Mouse (Mus musculus) embryonic facial prominence, embryonic 12.5 days (tissue): Measurements from ENCODE around the gene Alpi. TPM values are rescaled to one million over a fixed set of nuclear protein-coding genes. Genes with fewer than 3 reads are reported as not detected.

Experiments used
- ATAC-seq: fragments of 200-750 bp; cut with Nextera tagmentation; 2 replicates; pipeline ENCODE4 v1.8.0; 2017; ENCODE audit not compliant: insufficient number of reproducible peaks, insufficient read depth, low FRiP score, low TSS enrichment
- H3K27ac ChIP-seq: fragments of 300-500 bp; sonication (generic); 2 replicates; pipeline ENCODE4 v1.5.1; 2016; ENCODE audit warnings: mild to moderate bottlenecking
- H3K27me3 ChIP-seq: fragments of 300-500 bp; sonication (generic); 2 replicates; pipeline ENCODE4 v1.6.1; 2016; ENCODE audit warnings: mild to moderate bottlenecking, moderate library complexity
- H3K36me3 ChIP-seq: fragments of 300-500 bp; sonication (generic); 2 replicates; pipeline ENCODE4 v1.6.1; 2016; ENCODE audit warnings: mild to moderate bottlenecking
- H3K4me1 ChIP-seq: fragments of 300-500 bp; sonication (generic); 2 replicates; pipeline ENCODE4 v1.6.1; 2016
- H3K4me2 ChIP-seq: fragments of 300-500 bp; sonication (generic); replicated peaks from 2 replicates; pipeline ENCODE4 v1.6.1; 2016; ENCODE audit warnings: mild to moderate bottlenecking, moderate library complexity
- H3K4me3 ChIP-seq: fragments of 300-500 bp; sonication (generic); 2 replicates; pipeline ENCODE4 v1.5.1; 2016; ENCODE audit warnings: mild to moderate bottlenecking
- H3K9ac ChIP-seq: fragments of 300-500 bp; sonication (generic); 2 replicates; pipeline ENCODE4 v1.6.1; 2016; ENCODE audit warnings: mild to moderate bottlenecking, moderate library complexity
- H3K9me3 ChIP-seq: fragments of 300-500 bp; sonication (generic); 2 replicates; pipeline ENCODE4 v1.6.1; 2016; ENCODE audit warnings: mild to moderate bottlenecking, moderate library complexity
- WGBS: fragments of 180-500 bp; shearing (Covaris S2); methylation state at CpG from one replicate; pipeline ENCODE4 v1.1.7; 2016; 5-methylcytosine and 5-hydroxymethylcytosine counted together
- polyA plus RNA-seq: library from polyadenylated mRNA; unstranded; fragments of >200 nt; fragmentation: Nextera tagmentation; extraction: Ambion mirVana; gene quantifications from 2 replicates; pipeline ENCODE4 v1.2.1, GENCODE M21; 2016

Gene Alpi
- polyA plus RNA-seq, 1 experiment from 2014 or later = not detected

DNA sequence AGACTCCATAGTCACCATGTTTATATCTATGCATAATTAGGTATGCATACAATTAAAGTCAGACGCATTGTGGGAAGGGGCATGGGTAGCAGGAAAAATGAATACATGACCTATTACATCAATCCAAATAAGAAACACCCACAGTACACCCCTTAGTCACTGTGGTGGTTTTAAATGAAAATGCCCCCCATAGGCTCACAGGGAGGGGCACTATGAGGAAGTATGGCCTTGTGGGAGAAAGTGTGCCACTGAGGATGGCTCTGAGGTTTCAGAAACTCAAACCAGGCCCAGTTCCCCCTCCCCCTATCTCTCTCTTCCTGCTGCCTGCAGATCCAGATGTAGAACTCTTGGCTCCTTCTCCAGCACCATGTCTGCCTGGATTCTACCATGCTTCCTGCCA, 2.5 kb upstream of the Alpi start:
- no peak overlapping the region for H3K9ac ChIP-seq
- no peak overlapping the region for H3K4me2 ChIP-seq
- H3K4me3 ChIP-seq = no peak overlapping the region
- ATAC-seq = no peak
- no peak overlapping the region for H3K27ac ChIP-seq
- H3K27me3 ChIP-seq = peaks cover 5% of the 10 kb centered on the region; the same call in 1 of the 2 replicates
- H3K9me3 ChIP-seq = no peaks in the 10 kb centered on the region
- H3K4me1 ChIP-seq = no peaks in the 10 kb centered on the region
- WGBS = 75% methylated on average over 1 of the region's 1 CpGs
- no peaks in the 10 kb centered on the region for H3K36me3 ChIP-seq

DNA sequence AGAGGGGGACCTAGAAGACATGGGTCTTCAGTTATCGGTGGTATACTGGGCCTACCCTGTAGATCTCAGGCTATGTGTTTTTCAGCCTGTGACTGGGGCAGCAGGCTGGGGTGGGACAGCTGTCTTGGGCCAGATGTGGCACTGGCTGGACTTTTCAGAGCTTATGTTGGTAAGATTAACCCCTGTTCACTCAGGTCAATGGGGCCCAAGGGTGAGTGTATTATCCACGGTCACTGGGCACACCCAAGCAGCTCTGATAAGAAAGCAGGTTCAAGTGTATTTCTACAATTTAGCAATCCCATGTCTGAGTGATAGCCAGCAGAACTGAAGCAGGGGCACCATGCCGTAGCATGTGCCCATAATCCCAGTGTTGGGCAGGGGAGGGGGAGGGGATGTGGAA, 708 bp upstream of the Alpi start:
- Histone ChIP-seq H3K27me3 (peaks cover 13% of the 10 kb centered on the region; the same call in 1 of the 2 replicates), H3K27ac (no peak overlapping the region), H3K36me3 (no peaks in the 10 kb centered on the region), H3K9ac (no peak overlapping the region), H3K4me3 (no peak overlapping the region), H3K4me1 (peaks cover 2% of the 10 kb centered on the region; the same call in 1 of the 2 replicates), H3K9me3 (no peaks in the 10 kb centered on the region), H3K4me2 (no peak overlapping the region)
- no peak for ATAC-seq
- WGBS = 85% methylated on average over 3 of the region's 3 CpGs

DNA sequence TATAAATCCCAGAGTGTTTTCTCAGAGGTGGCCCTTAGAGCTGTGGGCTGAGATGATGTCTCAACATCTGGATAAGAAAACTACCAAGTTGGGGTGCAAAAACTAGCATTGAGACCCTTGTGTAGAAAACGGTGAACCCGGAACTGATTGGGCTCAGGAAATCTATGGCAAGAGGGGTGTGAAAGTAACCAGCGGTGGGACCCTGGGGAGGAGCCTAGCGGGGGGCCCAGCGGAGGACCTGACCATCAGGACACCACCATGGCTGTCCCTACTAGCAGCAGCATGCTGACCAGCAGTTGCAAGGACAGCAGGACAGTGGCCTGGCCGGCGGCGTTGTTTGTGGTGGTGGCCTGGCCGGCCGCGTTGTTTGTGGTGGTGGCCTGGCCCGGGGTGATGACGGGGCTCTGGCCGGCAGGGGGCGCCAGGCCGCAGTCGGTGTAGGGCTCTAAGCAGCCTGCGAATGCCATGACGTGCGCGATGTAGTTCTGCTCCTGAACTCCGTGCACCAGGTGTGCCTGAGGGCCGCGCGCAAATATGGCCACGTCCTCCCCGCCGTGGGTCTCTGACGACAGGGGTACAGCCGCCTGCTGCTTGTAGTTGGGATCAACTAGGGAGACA, 2.9 kb downstream of the Alpi start:
- Histone ChIP-seq H3K4me1 (peaks cover 2% of the 10 kb centered on the region; the same call in 1 of the 2 replicates), H3K27me3 (peaks cover 16% of the 10 kb centered on the region; the same call in 1 of the 2 replicates), H3K4me3 (no peak overlapping the region), H3K9me3 (no peaks in the 10 kb centered on the region), H3K4me2 (peak overlapping the region; percentile 37), H3K36me3 (no peaks in the 10 kb centered on the region), H3K9ac (no peak overlapping the region), H3K27ac (no peak overlapping the region)
- WGBS = 10% methylated on average over 30 of the region's 30 CpGs
- ATAC-seq = 0 out of 2 replicates have a peak, but pooled peaks have one; percentile 42

DNA sequence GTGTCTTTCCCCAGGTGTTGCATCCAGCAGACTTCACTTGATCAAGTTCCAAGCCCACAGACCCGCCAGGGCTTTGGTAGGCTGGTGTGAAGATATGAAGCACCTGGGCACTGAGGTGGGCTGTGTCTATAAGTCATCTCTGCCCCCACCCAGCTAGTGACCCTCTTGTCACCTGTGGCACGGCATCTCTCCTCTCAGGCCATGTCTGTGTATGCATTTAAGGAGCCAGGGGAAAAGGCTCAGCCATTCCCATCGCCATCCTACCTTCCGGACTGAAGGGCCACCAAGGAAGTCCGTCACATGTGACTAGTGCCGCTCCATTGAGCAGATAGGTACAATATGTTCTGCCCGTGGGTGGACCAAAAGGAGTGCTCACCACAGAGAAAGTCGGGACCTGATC, 5.8 kb downstream of the Alpi start:
- WGBS = 78% methylated on average over 8 of the region's 8 CpGs
- no peaks in the 10 kb centered on the region for H3K9me3 ChIP-seq
- H3K4me3 ChIP-seq = no peak overlapping the region
- no peak overlapping the region for H3K4me2 ChIP-seq
- peaks cover 16% of the 10 kb centered on the region; the same call in 1 of the 2 replicates for H3K27me3 ChIP-seq
- H3K4me1 ChIP-seq = peaks cover 2% of the 10 kb centered on the region; the same call in 1 of the 2 replicates
- H3K27ac ChIP-seq = no peak overlapping the region
- no peaks in the 10 kb centered on the region for H3K36me3 ChIP-seq
- ATAC-seq = no peak
- H3K9ac ChIP-seq = no peak overlapping the region

DNA sequence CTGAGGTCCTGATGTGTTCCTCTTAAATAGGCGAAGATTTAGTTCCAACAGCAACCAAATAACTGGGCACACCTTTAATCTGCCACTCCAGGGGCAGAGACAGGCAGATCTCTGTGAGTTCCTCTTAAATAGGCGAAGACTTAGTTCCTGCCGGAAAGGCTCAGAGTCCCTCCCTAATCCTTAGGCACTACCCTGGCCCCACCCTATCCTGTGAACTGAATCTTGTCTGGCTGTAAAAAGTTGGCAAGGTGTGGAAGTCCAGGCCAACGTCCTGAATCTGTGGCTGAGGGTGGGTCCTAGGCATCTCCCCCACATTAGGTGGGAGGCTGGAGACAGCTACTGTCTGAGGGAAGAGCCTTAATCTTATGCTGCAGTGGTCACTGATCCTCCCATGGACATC, 11.6 kb downstream of the Alpi start, which contains the start of gene Alppl2:
TSS of gene Alppl2 (minus strand) at position 101 of the 400 bp plus-strand sequence.
- no peak within 1 kb of the TSS for H3K27ac ChIP-seq
- no peak within 1 kb of the TSS for H3K4me2 ChIP-seq
- no peaks in the 10 kb centered on the region for H3K9me3 ChIP-seq
- 79% methylated on average over 4 of the region's 4 CpGs for WGBS
- no peaks in the 10 kb centered on the region for H3K4me1 ChIP-seq
- H3K27me3 ChIP-seq = no peaks in the 10 kb centered on the region
- H3K36me3 ChIP-seq = no peaks in the 10 kb centered on the region
- ATAC-seq = no peak
- no peak within 1 kb of the TSS for H3K4me3 ChIP-seq
- no peak within 1 kb of the TSS for H3K9ac ChIP-seq

DNA sequence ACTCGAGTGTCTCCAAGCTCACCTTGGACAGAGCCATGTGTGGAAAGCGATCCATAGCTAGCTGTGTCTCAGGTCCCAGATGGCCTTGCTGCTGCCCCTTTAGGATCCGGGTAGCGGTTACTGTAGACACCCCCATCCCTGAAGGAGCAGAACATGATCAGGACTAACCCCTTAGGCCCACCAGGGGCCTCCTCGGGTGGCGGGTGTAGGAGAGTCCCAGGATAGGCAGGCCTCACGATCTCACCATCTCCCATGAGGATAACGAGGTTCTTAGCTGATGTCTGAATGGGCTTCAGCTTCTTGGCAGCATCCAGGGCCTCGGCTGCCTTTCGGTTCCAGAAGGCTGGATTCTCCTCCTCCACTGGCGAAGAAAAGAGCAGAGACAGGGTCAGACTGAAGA, 12.2 kb downstream of the Alpi start:
- WGBS = 92% methylated on average over 11 of the region's 11 CpGs
- H3K9ac ChIP-seq = no peak overlapping the region
- H3K4me2 ChIP-seq = no peak overlapping the region
- no peaks in the 10 kb centered on the region for H3K9me3 ChIP-seq
- no peak for ATAC-seq
- no peaks in the 10 kb centered on the region for H3K36me3 ChIP-seq
- H3K27ac ChIP-seq = no peak overlapping the region
- H3K4me3 ChIP-seq = no peak overlapping the region
- H3K4me1 ChIP-seq = no peaks in the 10 kb centered on the region
- no peaks in the 10 kb centered on the region for H3K27me3 ChIP-seq

DNA sequence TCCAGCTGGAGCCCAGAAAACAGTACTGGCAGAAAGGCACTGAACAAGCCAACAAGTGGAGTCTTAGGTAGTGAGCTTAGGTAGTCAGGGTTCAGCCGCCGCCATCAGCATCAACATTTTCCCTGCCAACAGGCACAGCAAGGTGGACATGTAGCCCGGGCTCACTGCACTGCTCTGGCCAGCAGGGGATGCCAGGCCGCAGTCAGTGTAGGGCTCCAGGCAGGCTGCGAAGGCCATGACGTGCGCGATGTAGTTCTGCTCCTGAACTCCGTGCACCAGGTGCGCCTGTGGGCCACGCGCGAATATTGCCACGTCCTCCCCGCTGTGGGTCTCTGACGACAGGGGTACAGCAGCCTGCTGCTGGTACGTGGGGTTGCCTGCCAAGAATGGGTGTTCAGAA, 14.4 kb downstream of the Alpi start:
- Histone ChIP-seq H3K9ac (no peak overlapping the region), H3K4me1 (no peaks in the 10 kb centered on the region), H3K27me3 (no peaks in the 10 kb centered on the region), H3K9me3 (no peaks in the 10 kb centered on the region), H3K4me3 (no peak overlapping the region), H3K36me3 (no peaks in the 10 kb centered on the region), H3K4me2 (no peak overlapping the region), H3K27ac (no peak overlapping the region)
- ATAC-seq = no peak
- WGBS = 71% methylated on average over 17 of the region's 17 CpGs

DNA sequence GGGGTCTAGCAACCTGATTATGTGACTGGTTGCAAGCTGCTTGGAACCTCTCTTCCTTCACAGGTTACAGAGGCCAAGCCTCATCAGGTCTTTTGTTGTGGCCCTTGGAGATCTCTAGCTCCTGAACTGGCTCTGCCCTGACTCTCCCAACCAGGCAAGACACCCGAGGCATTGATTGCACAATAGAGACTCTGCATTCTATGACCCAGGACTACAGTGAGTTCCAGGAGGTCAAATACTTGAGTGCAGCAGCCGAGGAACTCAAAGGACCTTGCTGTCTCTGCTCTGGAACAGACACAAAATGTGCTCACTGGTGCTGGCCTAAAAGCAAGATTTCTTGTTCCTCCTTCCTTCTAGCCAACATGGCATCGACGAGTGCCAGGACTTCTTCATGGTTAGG, 15.2 kb downstream of the Alpi start:
- no peak overlapping the region for H3K4me2 ChIP-seq
- H3K27me3 ChIP-seq = no peaks in the 10 kb centered on the region
- H3K4me3 ChIP-seq = no peak overlapping the region
- no peak overlapping the region for H3K27ac ChIP-seq
- no peak for ATAC-seq
- H3K9me3 ChIP-seq = no peaks in the 10 kb centered on the region
- no peaks in the 10 kb centered on the region for H3K4me1 ChIP-seq
- H3K36me3 ChIP-seq = no peaks in the 10 kb centered on the region
- 61% methylated on average over 4 of the region's 4 CpGs for WGBS
- H3K9ac ChIP-seq = no peak overlapping the region

DNA sequence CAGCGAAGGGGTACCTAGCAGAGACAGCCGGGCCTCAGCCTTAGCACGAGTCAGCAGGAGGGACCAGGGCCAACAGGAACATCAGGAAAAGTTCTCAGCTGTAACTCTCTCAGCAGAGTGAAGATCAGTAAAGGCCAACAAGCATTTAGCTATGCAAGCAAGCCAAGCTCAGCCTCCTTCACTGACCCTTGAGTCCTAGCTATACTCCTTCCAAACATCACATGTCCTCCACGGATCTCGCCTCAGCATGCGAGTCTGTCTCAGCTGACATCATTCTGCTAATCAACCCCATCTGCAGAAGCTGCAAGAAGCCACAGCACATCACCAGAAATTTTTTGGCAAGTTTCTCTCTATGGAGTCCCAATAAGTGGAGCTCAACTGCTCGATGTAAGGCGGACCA, 27.6 kb downstream of the Alpi start:
- H3K36me3 ChIP-seq = no peaks in the 10 kb centered on the region
- no peaks in the 10 kb centered on the region for H3K27me3 ChIP-seq
- ATAC-seq = no peak
- H3K4me2 ChIP-seq = no peak overlapping the region
- no peaks in the 10 kb centered on the region for H3K9me3 ChIP-seq
- no peak overlapping the region for H3K27ac ChIP-seq
- no peak overlapping the region for H3K9ac ChIP-seq
- H3K4me3 ChIP-seq = no peak overlapping the region
- H3K4me1 ChIP-seq = peaks cover 6% of the 10 kb centered on the region; the same call in 1 of the 2 replicates
- 78% methylated on average over 8 of the region's 8 CpGs for whole genome bisulfite sequencing

DNA sequence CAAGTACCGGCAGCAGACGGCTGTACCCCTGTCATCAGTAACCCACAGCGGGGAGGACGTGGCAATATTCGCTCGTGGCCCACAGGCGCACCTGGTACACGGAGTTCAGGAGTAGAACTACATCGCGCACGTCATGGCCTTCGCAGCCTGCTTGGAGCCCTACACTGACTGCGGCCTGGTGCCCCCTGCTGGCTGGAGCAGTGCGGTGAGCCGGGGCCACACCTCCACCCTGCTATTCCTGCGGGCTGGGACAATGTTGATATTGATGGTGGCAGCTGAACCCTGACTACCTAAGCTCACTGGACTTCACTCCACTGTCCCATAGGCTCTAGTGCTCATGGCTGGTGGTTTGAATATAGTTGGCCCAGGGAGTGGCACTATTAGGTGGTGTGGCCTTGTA, 30.7 kb downstream of the Alpi start:
- H3K4me2 ChIP-seq = no peak overlapping the region
- no peak overlapping the region for H3K27ac ChIP-seq
- 0 out of 2 replicates have a peak, but pooled peaks have one; percentile 23 for ATAC-seq
- H3K9me3 ChIP-seq = no peaks in the 10 kb centered on the region
- 56% methylated on average over 16 of the region's 16 CpGs for WGBS
- H3K9ac ChIP-seq = no peak overlapping the region
- peaks cover 6% of the 10 kb centered on the region; the same call in 1 of the 2 replicates for H3K4me1 ChIP-seq
- no peak overlapping the region for H3K4me3 ChIP-seq
- H3K36me3 ChIP-seq = no peaks in the 10 kb centered on the region
- H3K27me3 ChIP-seq = no peaks in the 10 kb centered on the region

DNA sequence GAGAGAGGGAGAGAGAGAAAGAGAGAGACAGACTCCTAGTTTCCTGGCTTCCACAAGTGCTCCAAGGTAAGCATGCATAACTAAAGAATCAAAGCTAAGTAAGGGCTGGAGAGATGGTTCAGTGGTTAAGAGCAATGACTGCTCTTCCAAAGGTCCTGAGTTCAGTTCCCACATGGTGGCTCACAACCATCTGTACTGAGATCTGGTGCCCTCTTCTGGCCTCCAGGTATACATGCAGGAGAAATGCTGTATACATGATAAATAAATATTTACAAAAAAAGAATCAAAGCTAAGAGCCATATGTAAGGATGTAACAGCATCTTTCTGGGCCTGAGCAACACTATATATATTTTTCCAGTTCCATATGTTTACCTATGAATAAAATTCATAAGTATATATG, 40.5 kb downstream of the Alpi start:
- H3K9ac ChIP-seq = no peak overlapping the region
- H3K9me3 ChIP-seq = no peaks in the 10 kb centered on the region
- ATAC-seq = no peak
- H3K4me3 ChIP-seq = no peak overlapping the region
- no peaks in the 10 kb centered on the region for H3K4me1 ChIP-seq
- no peak overlapping the region for H3K4me2 ChIP-seq
- no peak overlapping the region for H3K27ac ChIP-seq
- no peaks in the 10 kb centered on the region for H3K36me3 ChIP-seq
- no peaks in the 10 kb centered on the region for H3K27me3 ChIP-seq

DNA sequence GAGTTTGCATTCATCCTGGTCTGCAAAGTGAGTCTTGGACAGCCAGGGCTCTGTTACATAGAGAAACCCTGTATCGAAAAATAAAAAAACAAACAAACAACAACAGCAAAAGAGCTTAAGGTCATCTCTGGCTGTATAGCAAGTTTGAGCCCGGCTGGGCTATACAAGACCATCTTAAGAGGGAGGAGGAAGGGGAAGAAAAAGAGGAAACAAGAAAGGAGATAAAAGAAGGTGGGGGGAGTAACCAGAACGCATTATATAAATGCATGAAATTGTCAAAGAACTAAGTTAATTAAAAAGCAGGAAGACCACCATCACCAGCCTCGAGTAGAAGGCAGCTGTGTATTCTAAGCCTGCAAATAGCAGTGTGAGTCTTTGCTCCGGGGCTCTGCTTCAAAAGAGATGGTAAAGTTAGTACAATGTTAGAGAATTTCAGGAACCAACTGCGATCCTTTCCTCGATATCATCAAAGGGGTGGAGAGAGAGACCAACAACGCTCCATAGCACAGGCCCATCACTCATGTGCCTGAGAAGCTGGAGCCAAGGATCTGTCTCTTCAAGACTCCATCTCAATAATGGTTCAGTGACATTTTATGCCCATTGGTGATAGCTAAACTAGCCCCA, 42.3 kb downstream of the Alpi start:
- WGBS = 77% methylated on average over 8 of the region's 8 CpGs

More for the DNA sequence above, 42.3 kb downstream of the Alpi start:
- H3K27ac ChIP-seq = no peak overlapping the region
- no peaks in the 10 kb centered on the region for H3K9me3 ChIP-seq
- H3K4me3 ChIP-seq = no peak overlapping the region
- no peaks in the 10 kb centered on the region for H3K27me3 ChIP-seq
- H3K9ac ChIP-seq = no peak overlapping the region
- H3K4me2 ChIP-seq = no peak overlapping the region
- H3K36me3 ChIP-seq = no peaks in the 10 kb centered on the region
- H3K4me1 ChIP-seq = no peaks in the 10 kb centered on the region
- ATAC-seq = no peak
